Mouse (Mus musculus) embryonic facial prominence, embryonic 15.5 days (tissue): Measurements from ENCODE around the gene Pes1. TPM values are rescaled to one million over a fixed set of nuclear protein-coding genes. Genes with fewer than 3 reads are reported as not detected.
"Not testable (repeated sequence)": the region's sequence is repeated elsewhere in the genome, so short reads cannot be mapped to it uniquely, and the experiment has no call there.

Source experiments
- ATAC-seq: fragments of 200-750 bp; cut with Nextera tagmentation; 2 replicates; pipeline ENCODE4 v1.8.0; 2017; ENCODE audit warnings: low read depth, moderate TSS enrichment; ENCODE audit not compliant: insufficient number of reproducible peaks, low FRiP score, low TSS enrichment
- H3K27ac ChIP-seq: fragments of 300-500 bp; sonication (generic); replicated peaks from 2 replicates; pipeline ENCODE4 v1.5.1; 2015; ENCODE audit warnings: mild to moderate bottlenecking, inconsistent platforms
- H3K27me3 ChIP-seq: fragments of 300-500 bp; sonication (generic); 2 replicates; pipeline ENCODE4 v1.6.1; 2015; ENCODE audit warnings: inconsistent platforms
- H3K36me3 ChIP-seq: fragments of 300-500 bp; sonication (generic); 2 replicates; pipeline ENCODE4 v1.6.1; 2015; ENCODE audit warnings: mild to moderate bottlenecking, inconsistent platforms
- H3K4me1 ChIP-seq: fragments of 300-500 bp; sonication (generic); 2 replicates; pipeline ENCODE4 v1.6.1; 2015; ENCODE audit warnings: inconsistent platforms
- H3K4me2 ChIP-seq: fragments of 300-500 bp; sonication (generic); replicated peaks from 2 replicates; pipeline ENCODE4 v1.6.1; 2015; ENCODE audit warnings: mild to moderate bottlenecking, inconsistent platforms
- H3K4me3 ChIP-seq: fragments of 300-500 bp; sonication (generic); replicated peaks from 2 replicates; pipeline ENCODE4 v1.5.1; 2015; ENCODE audit warnings: mild to moderate bottlenecking, inconsistent platforms
- H3K9ac ChIP-seq: fragments of 300-500 bp; sonication (generic); 2 replicates; pipeline ENCODE4 v1.6.1; 2015; ENCODE audit warnings: inconsistent platforms
- H3K9me3 ChIP-seq: fragments of 300-500 bp; sonication (generic); replicated peaks from 2 replicates; pipeline ENCODE4 v1.6.1; 2016; ENCODE audit warnings: inconsistent platforms
- WGBS: fragments of 180-500 bp; shearing (Covaris S2); methylation state at CpG from one replicate; pipeline ENCODE4 v1.1.7; 2015; 5-methylcytosine and 5-hydroxymethylcytosine counted together
- polyA plus RNA-seq: library from polyadenylated mRNA; unstranded; fragments of >200 nt; fragmentation: Nextera tagmentation; extraction: Ambion mirVana; gene quantifications from 2 replicates; pipeline ENCODE4 v1.2.1, GENCODE M21; 2015

The Pes1 gene
- polyA plus RNA-seq, 1 experiment from 2014 or later: 72.9 TPM

GRCm38 (mm10) chr11:4012616-4013015 lies 48.8 kb downstream of the Pes1 start:
- no peaks in the 10 kb centered on the region for H3K4me1 ChIP-seq
- WGBS: 66% methylated on average over 1 of the region's 1 CpGs

GRCm38 (mm10) chr11:4015796-4016195 lies 52.0 kb downstream of the Pes1 start:
- WGBS: 92% methylated on average over 14 of the region's 14 CpGs
- not testable (repeated sequence) for H3K4me2 ChIP-seq, ATAC-seq, H3K9me3 ChIP-seq, H3K4me1 ChIP-seq, H3K4me3 ChIP-seq, H3K9ac ChIP-seq, H3K27ac ChIP-seq, H3K36me3 ChIP-seq, H3K27me3 ChIP-seq

More at GRCm38 (mm10) chr11:4012616-4013015, 48.8 kb downstream of the Pes1 start:
- Histone ChIP-seq H3K36me3 (no peaks in the 10 kb centered on the region), H3K4me2 (no peak overlapping the region), H3K27ac (no peak overlapping the region), H3K4me3 (no peak overlapping the region), H3K27me3 (no peaks in the 10 kb centered on the region), H3K9me3 (no peaks in the 10 kb centered on the region), H3K9ac (no peak overlapping the region)
- ATAC-seq: no peak

GRCm38 (mm10) chr11:4022111-4022510 lies 58.3 kb downstream of the Pes1 start:
- H3K4me3 ChIP-seq, H3K9ac ChIP-seq: not testable (repeated sequence)
- 85% methylated on average over 13 of the region's 13 CpGs for WGBS

GRCm38 (mm10) chr11:4023321-4023720 lies 59.5 kb downstream of the Pes1 start:
- Histone ChIP-seq H3K4me2 (no peak overlapping the region), H3K9ac (no peak overlapping the region), H3K27ac (no peak overlapping the region), H3K36me3 (no peaks in the 10 kb centered on the region), H3K4me1 (no peaks in the 10 kb centered on the region), H3K4me3 (no peak overlapping the region), H3K9me3 (no peaks in the 10 kb centered on the region), H3K27me3 (no peaks in the 10 kb centered on the region)
- 67% methylated on average over 2 of the region's 2 CpGs for WGBS
- no peak for ATAC-seq

More at GRCm38 (mm10) chr11:4022111-4022510, 58.3 kb downstream of the Pes1 start:
- ATAC-seq, H3K4me1 ChIP-seq, H3K36me3 ChIP-seq, H3K27ac ChIP-seq, H3K4me2 ChIP-seq, H3K27me3 ChIP-seq, H3K9me3 ChIP-seq: not testable (repeated sequence)

GRCm38 (mm10) chr11:4027066-4027465 lies 63.3 kb downstream of the Pes1 start:
- no peaks in the 10 kb centered on the region for H3K9me3 ChIP-seq
- H3K4me2 ChIP-seq: no peak overlapping the region
- no peaks in the 10 kb centered on the region for H3K36me3 ChIP-seq
- no peaks in the 10 kb centered on the region for H3K4me1 ChIP-seq
- 76% methylated on average over 8 of the region's 8 CpGs for WGBS
- H3K27me3 ChIP-seq: peaks cover 3% of the 10 kb centered on the region; the same call in 1 of the 2 replicates
- no peak overlapping the region for H3K27ac ChIP-seq
- no peak for ATAC-seq
- no peak overlapping the region for H3K4me3 ChIP-seq
- no peak overlapping the region for H3K9ac ChIP-seq

GRCm38 (mm10) chr11:4027561-4028334 lies 64.0 kb downstream of the Pes1 start:
- Histone ChIP-seq H3K9ac (no peak overlapping the region), H3K9me3 (no peaks in the 10 kb centered on the region), H3K36me3 (no peaks in the 10 kb centered on the region), H3K4me1 (no peaks in the 10 kb centered on the region), H3K27me3 (peaks cover 3% of the 10 kb centered on the region; the same call in 1 of the 2 replicates), H3K4me2 (no peak overlapping the region), H3K27ac (no peak overlapping the region), H3K4me3 (no peak overlapping the region)
- no peak for ATAC-seq
- WGBS: 76% methylated on average over 9 of the region's 9 CpGs

GRCm38 (mm10) chr11:4029343-4029742 lies 65.6 kb downstream of the Pes1 start:
- Histone ChIP-seq H3K36me3 (no peaks in the 10 kb centered on the region), H3K4me1 (no peaks in the 10 kb centered on the region), H3K4me3 (no peak overlapping the region), H3K27me3 (peaks cover 3% of the 10 kb centered on the region; the same call in 1 of the 2 replicates), H3K9ac (no peak overlapping the region), H3K27ac (no peak overlapping the region), H3K4me2 (no peak overlapping the region), H3K9me3 (no peaks in the 10 kb centered on the region)
- 64% methylated on average over 4 of the region's 4 CpGs for WGBS
- no peak for ATAC-seq

Other genes with a start within 250 kb of the Pes1 start
- 1.1 and 1.3 TPM in 2 replicates for gene Osbp2, start 100.1 kb upstream of the Pes1 start, polyA plus RNA-seq
- gene 4921536K21Rik, start 68.9 kb upstream of the Pes1 start, polyA plus RNA-seq: 0.49 and 1.2 TPM in 2 replicates
- gene Dusp18, start 68.7 kb upstream of the Pes1 start, polyA plus RNA-seq: 9.1 and 12.6 TPM in 2 replicates
- gene Slc35e4, start 49.3 kb upstream of the Pes1 start, polyA plus RNA-seq: 9.4 and 9.9 TPM in 2 replicates
- gene Tcn2, start 31.8 kb upstream of the Pes1 start, polyA plus RNA-seq: 48.5 and 55.9 TPM in 2 replicates
- 0.24 and 0.37 TPM in 2 replicates for gene 4930556J24Rik, start 12.8 kb downstream of the Pes1 start, polyA plus RNA-seq
- gene Gal3st1, start 19.7 kb downstream of the Pes1 start, polyA plus RNA-seq: 2.4 and 3.7 TPM in 2 replicates
- 0.81 and 0.94 TPM in 2 replicates for gene Sec14l4, start 67.5 kb downstream of the Pes1 start, polyA plus RNA-seq
- gene Sec14l3, start 100.9 kb downstream of the Pes1 start, polyA plus RNA-seq: 9.1 and 16.1 TPM in 2 replicates
- 5.6 and 5.9 TPM in 2 replicates for gene Mtfp1, start 131.5 kb downstream of the Pes1 start, polyA plus RNA-seq
- 3.8 and 4.7 TPM in 2 replicates for gene Sec14l2, start 159.4 kb downstream of the Pes1 start, polyA plus RNA-seq
- 38.2 and 39.7 TPM in 2 replicates for gene Rnf215, start 171.2 kb downstream of the Pes1 start, polyA plus RNA-seq
- gene Ccdc157, start 196.3 kb downstream of the Pes1 start, polyA plus RNA-seq: 14.4 and 16.6 TPM in 2 replicates
- gene Sf3a1, start 196.4 kb downstream of the Pes1 start, polyA plus RNA-seq: 50.5 and 57.7 TPM in 2 replicates
- gene Tbc1d10a, start 222.8 kb downstream of the Pes1 start, polyA plus RNA-seq: 56.1 and 56.2 TPM in 2 replicates